Comparison of ENCODE assay signal across 22 mouse cellular contexts in genomic region chr2:167508569-167508968, GRCm38 (mm10). TPM values are rescaled to one million over a fixed set of nuclear protein-coding genes. Genes with fewer than 3 reads are reported as not detected.
DNase-seq lines count a peak whose midpoint lies in the region; ATAC-seq and TF ChIP-seq lines count a peak whose summit lies in the region.
"Had no signal": no experiment of that assay in that cellular context is flagged by ENCODE, and none has a peak within 500 bp of the region (broad histone marks: within the 10 kb centered on the region; RNA-seq: fewer than 3 reads in every experiment).

No protein-coding gene starts in this region.

- no peak for TF ChIP-seq EP300 in lung, postnatal 0 days (IDR thresholded peaks at IDR 0.05)

- H3K4me3 ChIP-seq in gastrocnemius, adult 2 months, result no peak overlapping the region; the same call in 1 of the 2 replicates
- H3K4me3 ChIP-seq in lung, postnatal 0 days (ENCODE audit: low read depth, low read length), result no peak overlapping the region
- no peak overlapping the region for H3K4me3 ChIP-seq in lung, adult 2 months (replicated peaks; ENCODE audit: extremely low read depth, low read depth, low read length)
- H3K4me3 ChIP-seq in myocyte, result no peak overlapping the region
- no peak overlapping the region for H3K4me3 ChIP-seq in midbrain, embryonic 14.5 days (replicated peaks; ENCODE audit: low read depth, low read length)
- H3K4me3 ChIP-seq: embryonic facial prominence, embryonic 10.5 days; embryonic facial prominence, embryonic 12.5 days; forebrain, embryonic 10.5 days; forebrain, embryonic 12.5 days had no signal

- H3K79me2 ChIP-seq in myocyte (ENCODE audit: control insufficient read depth, insufficient read depth), result peaks cover 56% of the 10 kb centered on the region

- no peak overlapping the region for H3K4me2 ChIP-seq in lung, postnatal 0 days (replicated peaks; ENCODE audit: low read depth, low read length)
- H3K4me2 ChIP-seq in myocyte (ENCODE audit: low read depth), result no peak overlapping the region
- no peak overlapping the region for H3K4me2 ChIP-seq in midbrain, embryonic 14.5 days (ENCODE audit: low read length)
- H3K4me2 ChIP-seq: embryonic facial prominence, embryonic 12.5 days; forebrain, embryonic 12.5 days had no signal

- no peak for TF ChIP-seq CTCF in gastrocnemius, adult 2 months (IDR thresholded peaks at IDR 0.05)
- no peak for TF ChIP-seq CTCF in lung, postnatal 0 days (IDR thresholded peaks at IDR 0.05)
- no peak for TF ChIP-seq CTCF in lung, adult 2 months (IDR thresholded peaks at IDR 0.05; ENCODE audit: insufficient read depth, low read length)

- H3K9me3 ChIP-seq in lung, postnatal 0 days (ENCODE audit: low read length), result no peaks in the 10 kb centered on the region
- H3K9me3 ChIP-seq in midbrain, embryonic 14.5 days (ENCODE audit: control insufficient read depth, low read length), result no peaks in the 10 kb centered on the region
- H3K9me3 ChIP-seq: embryonic facial prominence, embryonic 10.5 days; embryonic facial prominence, embryonic 12.5 days; forebrain, embryonic 10.5 days; forebrain, embryonic 12.5 days had no signal

- no peaks in the 10 kb centered on the region for H3K27me3 ChIP-seq in lung, postnatal 0 days (replicated peaks; ENCODE audit: insufficient read depth, low read length)
- no peaks in the 10 kb centered on the region for H3K27me3 ChIP-seq in myocyte (ENCODE audit: control insufficient read depth, insufficient read depth, insufficient read length)
- no peaks in the 10 kb centered on the region for H3K27me3 ChIP-seq in midbrain, embryonic 14.5 days (ENCODE audit: control insufficient read depth, insufficient read depth, low read length)
- H3K27me3 ChIP-seq: embryonic facial prominence, embryonic 12.5 days; forebrain, embryonic 12.5 days; Patski had no signal

- 92% methylated on average over 4 of the region's 4 CpGs for WGBS in lung, postnatal 0 days
- 91% methylated on average over 4 of the region's 4 CpGs for WGBS in lung, adult 2 months
- 96% methylated on average over 4 of the region's 4 CpGs for WGBS in midbrain, embryonic 14.5 days

- peak; percentile 12 to 52 for DNase-seq in adrenal gland, adult (ENCODE audit: inconsistent age in 2 of 2, low spot score in 1 of 2)
- DNase-seq in adrenal gland, adult 2 months, result no peak
- peak; percentile 25 for DNase-seq in gastrocnemius, adult 2 months
- no peak for DNase-seq in gastrocnemius, adult 18-20 months (ENCODE audit: low spot score)
- no peak for DNase-seq in lung, postnatal 0 days (ENCODE audit: low spot score)
- no peak for DNase-seq in lung, adult 2 months
- DNase-seq in midbrain, embryonic 14.5 days, result no peak
- DNase-seq: adrenal gland, adult 8-10 months; adrenal gland, postnatal 14 days; adrenal gland, postnatal 36 days; cerebellum, adult 2 months; cerebellum, postnatal 10 days; cerebellum, postnatal 25 days had no signal

- peaks cover 20% of the 10 kb centered on the region; the same call in 1 of the 2 replicates for H3K36me3 ChIP-seq in lung, postnatal 0 days (ENCODE audit: insufficient read depth, low read length)
- peaks cover 19% of the 10 kb centered on the region for H3K36me3 ChIP-seq in myocyte (ENCODE audit: control insufficient read depth, insufficient read depth)
- peaks cover 69% of the 10 kb centered on the region for H3K36me3 ChIP-seq in midbrain, embryonic 14.5 days (ENCODE audit: control insufficient read depth, insufficient read depth, low read length)

- ATAC-seq in lung, postnatal 0 days, result no peak
- no peak for ATAC-seq in midbrain, embryonic 14.5 days (ENCODE audit: low FRiP score, low TSS enrichment)
- ATAC-seq: activated CD4-positive, CD25-positive, alpha-beta regulatory T cell, adult 4 months; forebrain, embryonic 14.5 days; forebrain, embryonic 16.5 days had no signal

- H3ac ChIP-seq in myocyte (ENCODE audit: control insufficient read depth, insufficient read length), result no peak overlapping the region

- TF ChIP-seq POLR2A in lung, adult 2 months (IDR thresholded peaks at IDR 0.05; ENCODE audit: borderline replicate concordance, extremely low read depth, low read depth, low read length), result no peak
- TF ChIP-seq POLR2A in myocyte (IDR thresholded peaks at IDR 0.05; ENCODE audit: insufficient read length, low read depth), result no peak

- intact Hi-C loops in gastrocnemius, adult 2 months (cut with DNase I), result no loop called here

- no peak overlapping the region for H3K9ac ChIP-seq in lung, postnatal 0 days (replicated peaks; ENCODE audit: low read depth)
- no peak overlapping the region for H3K9ac ChIP-seq in midbrain, embryonic 14.5 days (replicated peaks; ENCODE audit: low read length)
- H3K9ac ChIP-seq: embryonic facial prominence, embryonic 12.5 days; forebrain, embryonic 12.5 days had no signal

- peaks cover 19% of the 10 kb centered on the region; the same call in 1 of the 2 replicates for H3K4me1 ChIP-seq in lung, postnatal 0 days (ENCODE audit: insufficient read depth, low read depth, low read length)
- H3K4me1 ChIP-seq in lung, adult 2 months (ENCODE audit: control insufficient read depth, insufficient read depth, low read length), result peaks cover 25% of the 10 kb centered on the region
- peaks cover 29% of the 10 kb centered on the region for H3K4me1 ChIP-seq in midbrain, embryonic 14.5 days (ENCODE audit: control insufficient read depth, insufficient read depth, low read length)

- H3K27ac ChIP-seq in gastrocnemius, adult 2 months, result peak overlapping the region; percentile 52; the same call in 1 of the 2 replicates
- peak overlapping the region; percentile 17; the same call in 1 of the 2 replicates for H3K27ac ChIP-seq in lung, postnatal 0 days (ENCODE audit: low read length)
- H3K27ac ChIP-seq in midbrain, embryonic 14.5 days (replicated peaks; ENCODE audit: low read depth, low read length), result no peak overlapping the region
- H3K27ac ChIP-seq: embryonic facial prominence, embryonic 10.5 days; embryonic facial prominence, embryonic 12.5 days; forebrain, embryonic 10.5 days; forebrain, embryonic 12.5 days had no signal

TF ChIP-seq in myocyte, 11 proteins besides CTCF, POLR2A, EP300 and RAD21:
- TF ChIP-seq MYOD1 (IDR thresholded peaks at IDR 0.05; ENCODE audit: control insufficient read depth in 1 of 3, insufficient read length in 2 of 3, low read depth in 2 of 3) (peak in 2 of 3 experiments; percentile 49 to 61), USF1 (IDR thresholded peaks at IDR 0.05; ENCODE audit: low read depth) (no peak), CEBPB (IDR thresholded peaks at IDR 0.05; ENCODE audit: insufficient read depth, poor library complexity, severe bottlenecking) (0 out of 2 replicates have a peak, but pooled peaks have one; percentile 1), MYOG (IDR thresholded peaks at IDR 0.05; ENCODE audit: control insufficient read depth in 1 of 3, insufficient read depth in 1 of 3, insufficient read length in 2 of 3, low read depth in 2 of 3) (peak in 1 of 3 experiments; percentile 27)

RNA-seq across cellular contexts. Expression of gene Spata2, which starts 15.9 kb away (rescaled TPM):
- total RNA-seq in adrenal gland, adult 2 months (2021), result 10 to 100 TPM; 33.1 to 35.1 TPM
- polyA plus RNA-seq in adrenal gland, adult 2 months (2012; rRNA removed), result 29.0 and 30.8 TPM in 2 replicates
- total RNA-seq in gastrocnemius, adult 2 months (2021), result 10 to 100 TPM; 18.4 to 18.9 TPM
- 10 to 100 TPM; 18.4 to 19.5 TPM for total RNA-seq in gastrocnemius, adult 18-20 months (2021)
- 8.7 and 8.9 TPM in 2 replicates for polyA plus RNA-seq in lung, postnatal 0 days (2015; fragmentation: Nextera tagmentation; extraction: Ambion mirVana)
- 23.3 and 23.5 TPM in 2 replicates for polyA plus RNA-seq in lung, adult 2 months (2012; rRNA removed)
- polyA plus RNA-seq in myocyte (2012; fragmentation: generic; extraction: Trizol), result 30.5 TPM
- polyA plus RNA-seq in midbrain, embryonic 14.5 days (2014; fragmentation: Nextera tagmentation; extraction: Ambion mirVana), result 27.4 and 29.9 TPM in 2 replicates

RNA-seq across cellular contexts. Expression of gene Rnf114, which starts 16.1 kb away (rescaled TPM):
- total RNA-seq in adrenal gland, adult 2 months (2021), result 10 to 100 TPM; 75.2 to 78.4 TPM
- 64.2 and 70.8 TPM in 2 replicates for polyA plus RNA-seq in adrenal gland, adult 2 months (2012; rRNA removed)
- total RNA-seq in gastrocnemius, adult 2 months (2021), result 10 to 100 TPM; 40.0 to 40.9 TPM
- 10 to 100 TPM; 37.5 to 45.6 TPM for total RNA-seq in gastrocnemius, adult 18-20 months (2021)
- 111 and 119 TPM in 2 replicates for polyA plus RNA-seq in lung, postnatal 0 days (2015; fragmentation: Nextera tagmentation; extraction: Ambion mirVana)
- polyA plus RNA-seq in lung, adult 2 months (2012; rRNA removed), result 87.2 and 122 TPM in 2 replicates
- 40.9 TPM for polyA plus RNA-seq in myocyte (2012; fragmentation: generic; extraction: Trizol)
- polyA plus RNA-seq in midbrain, embryonic 14.5 days (2014; fragmentation: Nextera tagmentation; extraction: Ambion mirVana), result 127 and 146 TPM in 2 replicates

RNA-seq across cellular contexts. Expression of gene Snai1, which starts 29.4 kb away (rescaled TPM):
- 10 to 100 TPM in 1 of 2 experiments, 1 to 10 TPM in 1; 6.7 to 10.1 TPM for total RNA-seq in adrenal gland, adult 2 months (2021)
- 45.2 and 45.3 TPM in 2 replicates for polyA plus RNA-seq in adrenal gland, adult 2 months (2012; rRNA removed)
- 1 to 10 TPM; 1.1 to 1.2 TPM for total RNA-seq in gastrocnemius, adult 2 months (2021)
- 1 to 10 TPM in 1 of 2 experiments, under 1 TPM in 1; 0.73 to 1.0 TPM for total RNA-seq in gastrocnemius, adult 18-20 months (2021)
- polyA plus RNA-seq in lung, postnatal 0 days (2015; fragmentation: Nextera tagmentation; extraction: Ambion mirVana), result 55.4 and 63.0 TPM in 2 replicates
- 70.8 and 85.0 TPM in 2 replicates for polyA plus RNA-seq in lung, adult 2 months (2012; rRNA removed)
- 48.5 TPM for polyA plus RNA-seq in myocyte (2012; fragmentation: generic; extraction: Trizol)
- polyA plus RNA-seq in midbrain, embryonic 14.5 days (2014; fragmentation: Nextera tagmentation; extraction: Ambion mirVana), result 0.53 and 4.4 TPM in 2 replicates
- polyA plus RNA-seq: activated CD4-positive, CD25-positive, alpha-beta regulatory T cell, adult 4 months had no signal

Comparison
In these comparisons a context has a peak if more than half of its experiments do, and no peak if none do; other contexts are left out.
1. DNase-seq: peak in adrenal gland, adult (2 of 2) and gastrocnemius, adult 2 months (single experiment); none in adrenal gland, adult 2 months (single experiment), gastrocnemius, adult 18-20 months (single experiment), lung, postnatal 0 days (single experiment), lung, adult 2 months (single experiment) and midbrain, embryonic 14.5 days (single experiment).